ENCODE assay signal across 8 mouse cellular contexts in genomic region chr5:124444208-124444607, GRCm38 (mm10). TPM values are rescaled to one million over a fixed set of nuclear protein-coding genes. Genes with fewer than 3 reads are reported as not detected.
DNase-seq lines count a peak whose midpoint lies in the region; ATAC-seq lines count a peak whose summit lies in the region.

No protein-coding gene starts in this region.

- no peak for DNase-seq in heart, postnatal 10 days
- no peak for DNase-seq in limb, embryonic 10.5 days (ENCODE audit: low spot score)
- DNase-seq in adrenal gland, adult (ENCODE audit: inconsistent age in 2 of 2, low spot score in 1 of 2): no peak
- DNase-seq in adrenal gland, adult 2 months: no peak
- DNase-seq in left cerebral cortex, adult 18-20 months (ENCODE audit: low spot score in 2 of 2): no peak

- H3K4me2 ChIP-seq in heart, embryonic 15.5 days: peak overlapping the region; percentile 90
- H3K4me2 ChIP-seq in midbrain, embryonic 13.5 days (replicated peaks): peak overlapping the region; percentile 91
- H3K4me2 ChIP-seq in midbrain, embryonic 16.5 days (ENCODE audit: low read length): no peak overlapping the region

- H3K27me3 ChIP-seq in heart, embryonic 15.5 days: no peaks in the 10 kb centered on the region
- no peaks in the 10 kb centered on the region for H3K27me3 ChIP-seq in midbrain, embryonic 13.5 days
- H3K27me3 ChIP-seq in midbrain, embryonic 16.5 days (ENCODE audit: control insufficient read depth, insufficient read depth, low read depth, low read length): no peaks in the 10 kb centered on the region
- H3K27me3 ChIP-seq in limb, embryonic 10.5 days (ENCODE audit: low read depth, poor library complexity, severe bottlenecking): no peaks in the 10 kb centered on the region

- H3K4me1 ChIP-seq in heart, embryonic 15.5 days (replicated peaks): peaks cover 39% of the 10 kb centered on the region
- peaks cover 42% of the 10 kb centered on the region for H3K4me1 ChIP-seq in midbrain, embryonic 13.5 days (replicated peaks)
- peaks cover 24% of the 10 kb centered on the region for H3K4me1 ChIP-seq in midbrain, embryonic 16.5 days (ENCODE audit: control insufficient read depth, insufficient read depth, low read length)
- peaks cover 34% of the 10 kb centered on the region for H3K4me1 ChIP-seq in limb, embryonic 10.5 days

- ATAC-seq in heart, embryonic 15.5 days (replicated peaks; ENCODE audit: insufficient number of reproducible peaks, insufficient read depth, low FRiP score, low read depth): no peak
- ATAC-seq in midbrain, embryonic 13.5 days: no peak
- ATAC-seq in midbrain, embryonic 16.5 days: no peak

- H3K4me3 ChIP-seq in heart, embryonic 15.5 days: peak overlapping the region; percentile 94
- peak overlapping the region; percentile 94; the same call in 1 of the 2 replicates for H3K4me3 ChIP-seq in midbrain, embryonic 13.5 days (replicated peaks)
- no peak overlapping the region for H3K4me3 ChIP-seq in midbrain, embryonic 16.5 days (ENCODE audit: low read depth, low read length)
- peak overlapping the region; percentile 95; the same call in 1 of the 2 replicates for H3K4me3 ChIP-seq in limb, embryonic 10.5 days

- 73% methylated on average over 3 of the region's 3 CpGs for WGBS in heart, embryonic 15.5 days
- 68% methylated on average over 3 of the region's 3 CpGs for WGBS in midbrain, embryonic 13.5 days
- WGBS in midbrain, embryonic 16.5 days: 71% methylated on average over 3 of the region's 3 CpGs
- 75% methylated on average over 3 of the region's 3 CpGs for WGBS in limb, embryonic 10.5 days

- peak overlapping the region; percentile 93; the same call in 1 of the 2 replicates for H3K27ac ChIP-seq in heart, embryonic 15.5 days
- H3K27ac ChIP-seq in midbrain, embryonic 13.5 days: no peak overlapping the region
- no peak overlapping the region for H3K27ac ChIP-seq in midbrain, embryonic 16.5 days (ENCODE audit: low read length)
- no peak overlapping the region for H3K27ac ChIP-seq in limb, embryonic 10.5 days

- H3K9ac ChIP-seq in heart, embryonic 15.5 days: no peak overlapping the region
- H3K9ac ChIP-seq in midbrain, embryonic 13.5 days (replicated peaks): no peak overlapping the region
- no peak overlapping the region for H3K9ac ChIP-seq in midbrain, embryonic 16.5 days (ENCODE audit: low read depth, low read length)

- peaks cover 20% of the 10 kb centered on the region for H3K36me3 ChIP-seq in heart, embryonic 15.5 days
- H3K36me3 ChIP-seq in midbrain, embryonic 13.5 days: peaks cover 20% of the 10 kb centered on the region
- peaks cover 7% of the 10 kb centered on the region for H3K36me3 ChIP-seq in midbrain, embryonic 16.5 days (ENCODE audit: control insufficient read depth, insufficient read depth, low read length)
- H3K36me3 ChIP-seq in limb, embryonic 10.5 days: peaks cover 33% of the 10 kb centered on the region

- intact Hi-C loops in heart, postnatal 10 days (cut with DNase I): no loop called here

- no peaks in the 10 kb centered on the region for H3K9me3 ChIP-seq in heart, embryonic 15.5 days (replicated peaks)
- H3K9me3 ChIP-seq in midbrain, embryonic 13.5 days: no peaks in the 10 kb centered on the region
- no peaks in the 10 kb centered on the region for H3K9me3 ChIP-seq in midbrain, embryonic 16.5 days (replicated peaks; ENCODE audit: control insufficient read depth, low read length, poor library complexity, severe bottlenecking)
- H3K9me3 ChIP-seq in limb, embryonic 10.5 days (replicated peaks): no peaks in the 10 kb centered on the region

RNA-seq across cellular contexts. Expression of gene Kmt5a, which starts 4.5 kb away (rescaled TPM):
- polyA plus RNA-seq in heart, embryonic 15.5 days (2015; fragmentation: Nextera tagmentation; extraction: Ambion mirVana): 63.3 and 74.6 TPM in 2 replicates
- 100 to 1,000 TPM; 146 to 153 TPM for total RNA-seq in heart, postnatal 10 days (2021)
- 20.4 and 23.6 TPM in 2 replicates for polyA plus RNA-seq in midbrain, embryonic 13.5 days (2015; fragmentation: Nextera tagmentation; extraction: Ambion mirVana)
- polyA plus RNA-seq in midbrain, embryonic 16.5 days (2015; fragmentation: Nextera tagmentation; extraction: Ambion mirVana): 12.3 and 15.4 TPM in 2 replicates
- 52.3 and 71.3 TPM in 2 replicates for polyA plus RNA-seq in limb, embryonic 10.5 days (2016; fragmentation: Nextera tagmentation; extraction: Ambion mirVana)
- 100 to 1,000 TPM; 127 to 288 TPM for total RNA-seq in adrenal gland, adult 2 months (2021)
- 48.9 and 65.7 TPM in 2 replicates for polyA plus RNA-seq in adrenal gland, adult 2 months (2012; rRNA removed)
- total RNA-seq in left cerebral cortex, adult 18-20 months (2021): 10 to 100 TPM; 61.5 to 64.2 TPM

RNA-seq across cellular contexts. Expression of gene Sbno1, which starts 18.4 kb away (rescaled TPM):
- 57.8 and 65.5 TPM in 2 replicates for polyA plus RNA-seq in heart, embryonic 15.5 days (2015; fragmentation: Nextera tagmentation; extraction: Ambion mirVana)
- total RNA-seq in heart, postnatal 10 days (2021): 10 to 100 TPM; 69.2 to 77.6 TPM
- 116 and 118 TPM in 2 replicates for polyA plus RNA-seq in midbrain, embryonic 13.5 days (2015; fragmentation: Nextera tagmentation; extraction: Ambion mirVana)
- polyA plus RNA-seq in midbrain, embryonic 16.5 days (2015; fragmentation: Nextera tagmentation; extraction: Ambion mirVana): 94.5 and 113 TPM in 2 replicates
- 82.8 and 93.6 TPM in 2 replicates for polyA plus RNA-seq in limb, embryonic 10.5 days (2016; fragmentation: Nextera tagmentation; extraction: Ambion mirVana)
- total RNA-seq in adrenal gland, adult 2 months (2021): 100 to 1,000 TPM in 1 of 2 experiments, 10 to 100 TPM in 1; 74.1 to 119 TPM
- 6.0 and 6.9 TPM in 2 replicates for polyA plus RNA-seq in adrenal gland, adult 2 months (2012; rRNA removed)
- total RNA-seq in left cerebral cortex, adult 18-20 months (2021): 100 to 1,000 TPM; 175 to 185 TPM

RNA-seq across cellular contexts. Expression of gene Rilpl2, which starts 34.0 kb away (rescaled TPM):
- polyA plus RNA-seq in heart, embryonic 15.5 days (2015; fragmentation: Nextera tagmentation; extraction: Ambion mirVana): 15.0 and 20.9 TPM in 2 replicates
- 10 to 100 TPM; 11.0 to 11.4 TPM for total RNA-seq in heart, postnatal 10 days (2021)
- polyA plus RNA-seq in midbrain, embryonic 13.5 days (2015; fragmentation: Nextera tagmentation; extraction: Ambion mirVana): 18.2 and 19.4 TPM in 2 replicates
- polyA plus RNA-seq in midbrain, embryonic 16.5 days (2015; fragmentation: Nextera tagmentation; extraction: Ambion mirVana): 25.3 and 29.9 TPM in 2 replicates
- 26.8 and 31.1 TPM in 2 replicates for polyA plus RNA-seq in limb, embryonic 10.5 days (2016; fragmentation: Nextera tagmentation; extraction: Ambion mirVana)
- 10 to 100 TPM; 16.6 to 31.2 TPM for total RNA-seq in adrenal gland, adult 2 months (2021)
- 38.5 and 44.1 TPM in 2 replicates for polyA plus RNA-seq in adrenal gland, adult 2 months (2012; rRNA removed)
- 10 to 100 TPM; 17.5 to 19.3 TPM for total RNA-seq in left cerebral cortex, adult 18-20 months (2021)

RNA-seq across cellular contexts. Expression of gene Snrnp35, which starts 38.7 kb away (rescaled TPM):
- 19.2 and 20.7 TPM in 2 replicates for polyA plus RNA-seq in heart, embryonic 15.5 days (2015; fragmentation: Nextera tagmentation; extraction: Ambion mirVana)
- 10 to 100 TPM; 14.2 to 16.0 TPM for total RNA-seq in heart, postnatal 10 days (2021)
- 26.1 and 26.3 TPM in 2 replicates for polyA plus RNA-seq in midbrain, embryonic 13.5 days (2015; fragmentation: Nextera tagmentation; extraction: Ambion mirVana)
- polyA plus RNA-seq in midbrain, embryonic 16.5 days (2015; fragmentation: Nextera tagmentation; extraction: Ambion mirVana): 19.9 and 21.7 TPM in 2 replicates
- polyA plus RNA-seq in limb, embryonic 10.5 days (2016; fragmentation: Nextera tagmentation; extraction: Ambion mirVana): 30.8 and 32.2 TPM in 2 replicates
- total RNA-seq in adrenal gland, adult 2 months (2021): 10 to 100 TPM; 19.0 to 25.7 TPM
- 1.4 and 1.8 TPM in 2 replicates for polyA plus RNA-seq in adrenal gland, adult 2 months (2012; rRNA removed)
- 10 to 100 TPM; 23.0 to 27.5 TPM for total RNA-seq in left cerebral cortex, adult 18-20 months (2021)
